Mouse (Mus musculus) forebrain, postnatal 0 days (tissue): ENCODE results near the gene Top2b. TPM values are rescaled to one million over a fixed set of nuclear protein-coding genes. Genes with fewer than 3 reads are reported as not detected.

Experiments
- ATAC-seq: fragments of 200-750 bp; cut with Nextera tagmentation; 2 replicates; pipeline ENCODE4 v1.8.0; 2017; ENCODE audit warnings: mild to moderate bottlenecking, moderate library complexity
- DNase-seq: peaks from one replicate; pipeline ENCODE4 v3.0.0-alpha.2; 2015
- H3K27ac ChIP-seq: fragments of 300-500 bp; sonication (generic); 2 replicates; pipeline ENCODE4 v1.5.1; 2014; ENCODE audit warnings: low read depth, mild to moderate bottlenecking, antibody characterized with exemption, low read length, moderate library complexity, mixed read lengths
- H3K27me3 ChIP-seq: fragments of 300-500 bp; sonication (generic); 2 replicates; pipeline ENCODE4 v1.6.1; 2014; ENCODE audit warnings: mild to moderate bottlenecking, low read length, mixed read lengths; ENCODE audit not compliant: insufficient read depth
- H3K36me3 ChIP-seq: fragments of 300-500 bp; sonication (generic); 2 replicates; pipeline ENCODE4 v1.6.1; 2014; ENCODE audit warnings: mild to moderate bottlenecking, moderate library complexity; ENCODE audit not compliant: insufficient read depth
- H3K4me1 ChIP-seq: fragments of 300-500 bp; sonication (generic); 2 replicates; pipeline ENCODE4 v1.6.1; 2014; ENCODE audit warnings: antibody characterized with exemption; ENCODE audit not compliant: insufficient read depth
- H3K4me2 ChIP-seq: fragments of 300-500 bp; sonication (generic); 2 replicates; pipeline ENCODE4 v1.6.1; 2014; ENCODE audit warnings: low read depth, mild to moderate bottlenecking, moderate library complexity
- H3K4me3 ChIP-seq: fragments of 300-500 bp; sonication (generic); 2 replicates; pipeline ENCODE4 v1.5.1; 2014; ENCODE audit warnings: low read depth, low read length, mixed read lengths
- H3K9ac ChIP-seq: fragments of 300-500 bp; sonication (generic); 2 replicates; pipeline ENCODE4 v1.6.1; 2014; ENCODE audit warnings: mild to moderate bottlenecking
- H3K9me3 ChIP-seq: fragments of 300-500 bp; sonication (generic); 2 replicates; pipeline ENCODE4 v1.6.1; 2016; ENCODE audit warnings: low read length
- CTCF ChIP-seq: sonication (generic); IDR thresholded peaks from 2 replicates; pipeline ENCODE4 v1.5.1; 2016; ENCODE audit warnings: antibody characterized with exemption, control low read depth, low read depth
- WGBS: fragments of 180-500 bp; shearing (Covaris S2); extraction: QIAGEN DNeasy Blood & Tissue Kit; methylation state at CpG from one replicate; pipeline ENCODE4 v1.1.7; 2014; 5-methylcytosine and 5-hydroxymethylcytosine counted together
- polyA plus RNA-seq: library from polyadenylated mRNA; unstranded; fragments of >200 nt; fragmentation: Nextera tagmentation; extraction: Ambion mirVana; gene quantifications from 2 replicates; pipeline ENCODE4 v1.2.1, GENCODE M21; 2015
- total RNA-seq: library from RNA; depleted of rRNA; stranded (reverse); fragments of >200 nt; gene quantifications from 2 replicates; pipeline ENCODE4 v1.2.3, GENCODE M21; 2014

The Top2b gene
- total and polyA plus RNA-seq, 2 experiments from 2014 or later: 52.8 to 198 TPM

DNA sequence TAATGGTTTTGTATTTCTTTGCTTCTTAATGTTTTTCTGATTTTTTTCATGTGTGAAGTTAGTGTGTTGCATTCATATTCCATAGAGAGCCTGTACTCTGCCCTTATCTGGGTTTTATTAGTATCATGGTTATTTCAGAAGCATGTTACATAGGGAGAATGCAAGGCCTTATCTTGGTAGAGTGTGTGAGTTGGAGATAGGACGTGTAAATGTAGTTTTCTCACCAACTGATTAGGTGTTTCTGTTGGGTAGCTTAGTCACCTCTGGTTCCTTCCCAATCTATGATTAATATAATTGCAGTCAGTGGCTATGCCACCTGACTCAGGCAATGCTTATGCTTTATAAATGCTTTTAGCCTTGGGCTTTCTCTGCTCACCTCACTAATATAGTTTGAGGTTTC, 19.8 kb downstream of the Top2b start:
- Histone ChIP-seq H3K27me3 (no peaks in the 10 kb centered on the region), H3K9ac (no peak overlapping the region), H3K9me3 (no peaks in the 10 kb centered on the region), H3K27ac (no peak overlapping the region), H3K36me3 (peaks cover 4% of the 10 kb centered on the region; the same call in 1 of the 2 replicates), H3K4me3 (no peak overlapping the region), H3K4me1 (no peaks in the 10 kb centered on the region), H3K4me2 (no peak overlapping the region)
- no peak for TF ChIP-seq CTCF
- DNase-seq (no peak), ATAC-seq (no peak)
- WGBS: 90% methylated on average over 1 of the region's 1 CpGs

DNA sequence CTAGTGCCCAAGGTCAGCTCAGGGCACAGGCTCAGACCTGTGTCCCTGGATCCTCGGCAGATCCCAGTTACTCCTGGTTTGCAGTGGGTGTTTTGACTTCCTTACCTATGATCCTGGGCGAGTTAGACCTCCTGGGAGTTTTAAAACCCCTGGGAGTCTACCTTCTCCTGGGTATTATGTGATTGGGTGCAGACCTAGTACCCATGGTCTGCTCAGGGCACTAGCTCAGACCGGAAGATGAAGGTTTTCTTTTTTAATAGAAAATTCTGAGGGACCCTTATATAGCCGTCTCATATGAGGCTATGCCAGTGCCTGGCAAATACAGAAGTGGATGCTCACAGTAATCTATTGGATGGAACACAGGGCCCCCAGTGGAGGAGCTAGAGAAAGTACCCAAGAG, 40.2 kb downstream of the Top2b start:
- H3K9me3 ChIP-seq: no peaks in the 10 kb centered on the region
- no peaks in the 10 kb centered on the region for H3K4me1 ChIP-seq
- TF ChIP-seq CTCF: no peak
- no peak for DNase-seq
- no peak overlapping the region for H3K9ac ChIP-seq
- WGBS: 96% methylated on average over 4 of the region's 4 CpGs
- ATAC-seq: no peak
- H3K27me3 ChIP-seq: no peaks in the 10 kb centered on the region
- H3K36me3 ChIP-seq: peaks cover 21% of the 10 kb centered on the region
- no peak overlapping the region for H3K4me3 ChIP-seq
- H3K4me2 ChIP-seq: no peak overlapping the region
- no peak overlapping the region for H3K27ac ChIP-seq

DNA sequence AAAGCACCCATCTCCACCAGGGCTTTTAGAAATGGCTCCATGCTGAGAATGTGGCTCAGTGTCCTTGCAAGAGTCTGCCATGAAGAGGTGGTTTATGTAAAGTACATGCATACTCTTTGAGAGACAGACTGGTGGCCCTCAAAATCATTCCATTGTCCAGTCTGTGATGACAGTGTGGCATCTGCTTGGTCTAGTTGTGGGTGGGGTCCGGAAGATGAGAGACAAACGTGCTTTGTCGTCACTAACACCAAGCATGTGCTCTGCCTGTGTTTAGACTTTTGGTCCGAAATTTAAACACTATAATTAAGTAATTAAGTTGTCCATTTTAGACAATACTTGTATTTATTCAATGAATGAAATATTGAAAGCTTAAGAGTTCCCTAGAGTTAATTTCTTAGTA, 49.2 kb downstream of the Top2b start:
- Histone ChIP-seq H3K4me1 (no peaks in the 10 kb centered on the region), H3K4me3 (no peak overlapping the region), H3K9me3 (no peaks in the 10 kb centered on the region), H3K27me3 (no peaks in the 10 kb centered on the region), H3K27ac (no peak overlapping the region), H3K9ac (no peak overlapping the region), H3K36me3 (peaks cover 32% of the 10 kb centered on the region), H3K4me2 (no peak overlapping the region)
- no peak for TF ChIP-seq CTCF
- 59% methylated on average over 4 of the region's 4 CpGs for WGBS
- DNase-seq: no peak
- ATAC-seq: no peak

DNA sequence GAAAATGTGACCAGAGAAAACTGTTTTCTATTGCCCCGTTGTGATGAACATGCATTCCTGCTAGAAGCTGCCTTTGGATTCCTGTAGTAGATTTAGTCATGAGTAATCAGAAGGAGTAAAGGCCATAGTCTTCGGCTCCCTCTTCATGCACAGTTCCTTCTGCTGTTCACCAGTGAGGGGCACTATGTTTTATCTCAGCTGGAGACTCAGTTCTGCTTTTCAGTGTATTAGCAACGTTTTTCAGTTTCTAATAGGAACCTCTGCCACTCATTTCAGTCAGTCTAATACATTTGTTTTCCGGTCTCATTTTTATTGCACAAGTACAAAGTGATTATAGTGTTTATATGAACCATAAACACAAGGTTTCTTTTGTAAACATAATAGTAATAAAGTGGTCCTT, 62.6 kb downstream of the Top2b start:
- Histone ChIP-seq H3K4me2 (no peak overlapping the region), H3K9ac (no peak overlapping the region), H3K27me3 (no peaks in the 10 kb centered on the region), H3K4me1 (no peaks in the 10 kb centered on the region), H3K36me3 (peaks cover 27% of the 10 kb centered on the region), H3K4me3 (no peak overlapping the region), H3K27ac (no peak overlapping the region), H3K9me3 (no peaks in the 10 kb centered on the region)
- 71% methylated on average over 4 of the region's 4 CpGs for WGBS
- ATAC-seq (no peak), DNase-seq (no peak)
- TF ChIP-seq CTCF: no peak; the same call in 1 of the 2 replicates

DNA sequence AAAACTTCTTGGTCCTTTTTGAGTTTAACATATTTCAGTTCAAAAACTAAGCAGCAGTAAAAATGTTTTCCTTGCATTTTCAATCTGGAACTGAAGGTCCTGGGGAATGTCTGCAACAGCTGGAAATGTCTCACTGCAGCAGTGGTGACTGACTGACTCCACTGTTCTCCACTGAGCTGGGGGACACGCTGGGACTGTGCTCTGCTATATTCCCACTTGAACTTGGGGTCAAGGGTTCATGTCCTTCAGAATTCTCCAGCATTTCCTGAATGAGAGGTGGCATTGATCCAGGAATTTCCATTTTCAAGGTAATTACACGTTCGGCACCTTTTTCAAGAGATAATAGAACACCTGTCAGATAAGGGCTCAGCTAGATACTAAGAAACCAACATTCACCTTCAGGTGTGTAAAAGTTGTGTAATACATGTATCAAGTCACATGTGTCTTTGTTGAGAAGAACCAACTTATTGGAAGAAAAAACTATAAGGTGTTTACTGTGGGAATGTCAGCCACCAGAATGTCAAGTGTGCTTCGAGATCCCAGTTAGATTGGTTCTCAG, 67.0 kb downstream of the Top2b start:
- no peak for TF ChIP-seq CTCF
- WGBS: 68% methylated on average over 4 of the region's 4 CpGs

DNA sequence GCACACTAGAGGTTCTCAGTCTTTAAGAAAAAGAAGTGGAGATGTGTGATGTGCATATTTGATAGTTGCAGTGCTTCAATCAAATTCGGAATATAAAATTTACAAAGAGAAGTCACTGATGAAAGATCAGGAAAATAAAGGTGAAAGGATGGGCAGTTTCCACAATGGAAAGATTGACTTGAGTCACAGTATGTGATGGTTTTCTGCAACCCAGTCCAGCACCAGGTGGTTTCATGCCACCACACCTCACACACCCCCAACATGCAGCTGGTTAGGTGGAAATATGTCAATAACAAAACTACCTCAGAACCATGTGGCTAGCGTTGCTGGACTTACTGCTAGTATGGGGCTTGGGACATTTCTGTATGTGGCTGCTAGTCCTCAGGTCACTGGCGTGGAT, 67.6 kb downstream of the Top2b start:
- WGBS: 86% methylated on average over 3 of the region's 3 CpGs
- no peak for TF ChIP-seq CTCF
- Histone ChIP-seq H3K4me3 (no peak overlapping the region), H3K36me3 (peaks cover 16% of the 10 kb centered on the region), H3K9me3 (no peaks in the 10 kb centered on the region), H3K27ac (no peak overlapping the region), H3K9ac (no peak overlapping the region), H3K27me3 (no peaks in the 10 kb centered on the region), H3K4me1 (no peaks in the 10 kb centered on the region), H3K4me2 (no peak overlapping the region)
- ATAC-seq (peak; percentile 14; the same call in 1 of the 2 replicates), DNase-seq (no peak)

More for the DNA sequence above, 67.0 kb downstream of the Top2b start:
- ATAC-seq: no peak
- Histone ChIP-seq H3K4me3 (no peak overlapping the region), H3K27me3 (no peaks in the 10 kb centered on the region), H3K4me2 (no peak overlapping the region), H3K36me3 (peaks cover 20% of the 10 kb centered on the region), H3K27ac (no peak overlapping the region), H3K9me3 (no peaks in the 10 kb centered on the region), H3K9ac (no peak overlapping the region), H3K4me1 (no peaks in the 10 kb centered on the region)
- no peak for DNase-seq

DNA sequence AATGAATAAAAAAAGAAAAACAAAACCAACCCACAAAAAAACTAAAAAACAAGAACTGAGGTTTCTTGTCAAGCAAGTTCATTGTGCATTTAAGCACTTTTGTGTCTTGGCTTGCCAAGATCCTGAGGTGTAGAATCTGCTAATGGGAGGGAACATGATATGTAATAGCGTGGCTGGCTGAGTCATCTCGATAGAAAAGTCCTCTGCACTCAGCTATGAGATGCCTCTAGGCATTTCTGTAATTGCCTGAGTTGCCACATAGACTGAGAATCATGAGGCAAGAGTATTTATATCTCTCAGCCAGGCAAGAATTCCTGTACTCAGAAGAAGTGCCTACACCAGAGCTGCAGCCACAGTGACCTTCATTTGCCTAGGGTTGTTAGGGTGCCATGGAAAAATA, 68.2 kb downstream of the Top2b start:
- ATAC-seq (0 out of 2 replicates have a peak, but pooled peaks have one; percentile 11), DNase-seq (no peak)
- peaks cover 15% of the 10 kb centered on the region for H3K36me3 ChIP-seq
- no peak overlapping the region for H3K4me3 ChIP-seq
- 70% methylated on average over 2 of the region's 2 CpGs for WGBS
- no peak overlapping the region for H3K4me2 ChIP-seq
- TF ChIP-seq CTCF: no peak
- no peak overlapping the region for H3K27ac ChIP-seq
- H3K27me3 ChIP-seq: no peaks in the 10 kb centered on the region
- H3K9ac ChIP-seq: no peak overlapping the region
- no peaks in the 10 kb centered on the region for H3K4me1 ChIP-seq
- H3K9me3 ChIP-seq: no peaks in the 10 kb centered on the region
